Mouse (Mus musculus): ENCODE measurements around the gene Hbq1a.
A peak's percentile ranks its signal among the peaks of the same experiment; 100 is the strongest.
"Not testable (repeated sequence)": the region's sequence is repeated elsewhere in the genome, so short reads cannot be mapped to it uniquely, and the experiment has no call there.

Gene Hbq1a

DNA sequence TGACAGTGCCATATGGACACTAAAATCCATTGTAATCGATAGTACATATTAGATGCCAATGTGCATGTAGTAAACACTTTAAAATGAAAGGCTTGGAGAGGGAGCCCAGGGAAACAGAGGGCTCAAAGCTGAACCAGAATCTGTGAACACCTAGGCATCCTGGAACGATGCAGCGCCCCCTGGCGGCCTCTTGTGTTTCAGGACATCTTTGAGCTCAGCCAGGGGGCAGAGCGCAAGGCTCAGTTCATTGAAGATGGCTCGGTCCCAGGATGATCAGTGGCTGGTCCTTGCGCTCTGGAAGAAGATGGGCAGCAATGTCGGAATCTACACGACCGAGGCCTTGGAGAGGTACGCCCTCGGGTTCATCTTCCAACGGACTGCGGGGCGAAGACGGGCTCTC, at the start of gene Hbq1a:
TSS of gene Hbq1a (plus strand) at position 205 of the 400 bp plus-strand sequence.
- peak; percentile 69 for DNase-seq

DNA sequence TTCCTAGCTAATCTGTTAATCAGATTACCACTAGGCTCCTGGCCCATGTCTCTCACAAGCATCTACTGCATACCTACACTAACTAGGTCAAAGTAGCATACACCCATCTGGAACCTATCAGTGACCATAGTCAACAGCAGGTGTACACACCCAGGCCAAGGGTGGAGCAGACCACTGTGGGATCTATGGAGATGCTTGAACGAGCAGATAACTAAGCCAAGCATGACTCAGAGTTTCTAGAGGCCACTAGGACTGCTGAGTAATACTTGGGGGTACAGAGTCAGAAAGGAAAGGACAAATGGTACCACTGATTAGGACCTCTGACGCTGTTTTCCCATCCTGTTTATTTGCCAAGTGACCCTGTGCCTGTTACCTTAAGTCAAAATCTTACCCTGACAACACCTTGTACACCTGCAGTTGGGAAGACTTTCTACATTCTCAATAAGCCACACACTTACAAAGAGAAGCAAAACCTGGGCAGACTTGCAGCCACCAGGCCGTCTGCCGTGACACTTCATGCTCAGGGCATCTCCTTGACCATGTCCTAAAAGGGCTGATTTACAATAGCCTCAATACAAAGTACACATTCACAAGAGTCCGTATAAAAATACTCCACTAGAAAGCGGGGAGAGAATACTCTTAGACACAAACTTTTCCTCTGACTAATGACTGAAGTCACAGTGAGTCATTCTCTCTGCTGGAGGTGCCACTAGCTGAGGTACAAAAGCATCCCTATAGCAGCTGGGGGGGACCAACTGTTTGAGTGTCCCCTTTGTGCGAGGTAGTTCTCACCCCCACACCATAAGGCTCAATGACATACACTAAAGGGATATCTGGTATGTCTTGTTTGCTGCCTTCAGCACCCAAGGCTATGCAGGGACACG, 48.7 kb upstream of the Hbq1a start:
- no peak for DNase-seq

DNA sequence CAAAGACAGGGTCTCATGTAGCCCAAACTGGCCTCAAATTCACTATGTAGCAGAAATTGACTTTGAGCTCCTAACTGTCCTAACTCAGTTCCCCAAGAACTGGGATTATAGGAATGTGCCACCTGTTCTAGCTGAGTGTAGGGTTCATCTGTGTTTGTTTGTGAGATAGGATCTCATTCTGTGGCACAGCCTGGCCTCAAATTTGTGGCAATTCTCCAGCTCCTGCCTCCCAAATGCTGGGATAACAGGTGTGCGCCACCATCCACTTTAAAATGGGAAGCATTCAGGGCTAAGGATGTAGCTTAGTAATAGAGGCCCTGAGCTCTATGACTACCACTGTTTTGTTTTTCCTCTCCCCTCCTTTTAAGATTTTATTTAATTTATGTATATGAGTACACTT, 46.7 kb upstream of the Hbq1a start:
- DNase-seq, result no peak

DNA sequence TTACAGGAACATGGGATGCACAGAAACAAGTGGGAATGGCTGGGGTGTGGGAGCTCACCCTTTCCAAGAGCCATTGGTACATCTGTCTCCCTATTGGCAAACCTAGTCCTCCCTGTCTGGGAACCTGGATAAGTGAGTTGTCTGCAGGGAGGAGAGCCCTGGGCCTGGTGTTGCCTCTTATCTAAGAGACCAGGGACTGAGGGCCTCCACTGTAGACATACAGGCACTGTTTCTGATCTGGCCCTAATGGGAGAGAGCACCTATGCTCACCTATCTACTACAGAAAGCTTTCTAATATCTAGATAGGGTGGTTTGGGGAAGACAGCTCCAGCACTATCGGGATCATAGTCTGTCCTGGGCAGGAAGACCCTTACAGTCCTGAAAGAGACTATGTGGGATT, 43.7 kb upstream of the Hbq1a start:
- DNase-seq, result no peak

DNA sequence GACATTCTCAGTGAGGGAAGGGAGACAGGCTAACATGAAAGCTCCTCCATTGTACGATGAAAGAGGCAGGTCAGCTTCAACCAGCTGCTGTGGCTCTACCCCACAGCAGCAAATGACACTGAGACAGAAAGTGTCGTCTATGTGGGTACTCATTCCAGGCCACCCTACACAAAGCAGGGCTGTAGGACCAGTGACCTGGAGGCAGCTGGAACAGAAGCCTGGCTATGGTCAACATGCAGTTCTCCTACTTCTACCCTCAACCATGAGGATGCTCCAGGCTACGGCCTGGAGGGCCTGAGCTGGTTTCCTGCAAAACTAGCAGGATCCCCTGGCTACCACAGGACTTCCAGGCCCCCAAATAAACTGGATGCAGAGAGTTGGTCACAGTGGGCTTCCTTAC, 43.3 kb upstream of the Hbq1a start:
- DNase-seq, result no peak

DNA sequence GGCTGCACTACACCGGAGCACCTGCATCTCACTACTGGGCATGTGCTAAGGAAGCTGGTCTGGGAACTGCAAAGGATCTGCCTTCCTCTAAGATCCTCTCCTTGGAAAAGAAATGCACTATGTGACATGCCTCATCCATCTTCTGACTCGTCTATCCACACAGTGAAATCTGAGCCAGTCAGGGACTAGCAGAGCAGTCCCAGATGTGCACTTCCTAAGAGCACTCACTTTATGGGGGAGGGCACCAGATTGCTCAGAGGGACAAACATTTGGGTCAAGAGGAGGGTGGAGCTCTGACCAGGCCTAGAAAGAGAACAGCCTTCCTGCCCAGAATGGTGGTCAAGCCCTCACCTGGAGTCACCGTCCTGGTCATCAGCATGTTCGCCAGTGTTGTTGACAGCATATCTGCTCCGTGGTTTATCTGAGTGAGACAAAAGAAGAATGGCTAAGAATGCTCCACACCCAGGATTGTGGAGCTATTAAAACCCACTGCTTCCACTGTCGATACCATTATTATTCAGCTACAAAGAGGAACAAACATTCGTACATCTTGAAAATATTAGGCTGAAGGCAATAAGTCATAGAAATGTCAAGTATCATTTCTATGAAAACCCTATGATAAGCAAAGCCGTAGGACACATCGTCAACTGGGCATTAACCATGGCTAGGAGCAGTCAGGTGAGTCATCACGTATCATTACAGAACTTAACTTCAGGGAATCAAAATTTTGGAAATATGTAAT, 37.0 kb upstream of the Hbq1a start:
- DNase-seq, result no peak

DNA sequence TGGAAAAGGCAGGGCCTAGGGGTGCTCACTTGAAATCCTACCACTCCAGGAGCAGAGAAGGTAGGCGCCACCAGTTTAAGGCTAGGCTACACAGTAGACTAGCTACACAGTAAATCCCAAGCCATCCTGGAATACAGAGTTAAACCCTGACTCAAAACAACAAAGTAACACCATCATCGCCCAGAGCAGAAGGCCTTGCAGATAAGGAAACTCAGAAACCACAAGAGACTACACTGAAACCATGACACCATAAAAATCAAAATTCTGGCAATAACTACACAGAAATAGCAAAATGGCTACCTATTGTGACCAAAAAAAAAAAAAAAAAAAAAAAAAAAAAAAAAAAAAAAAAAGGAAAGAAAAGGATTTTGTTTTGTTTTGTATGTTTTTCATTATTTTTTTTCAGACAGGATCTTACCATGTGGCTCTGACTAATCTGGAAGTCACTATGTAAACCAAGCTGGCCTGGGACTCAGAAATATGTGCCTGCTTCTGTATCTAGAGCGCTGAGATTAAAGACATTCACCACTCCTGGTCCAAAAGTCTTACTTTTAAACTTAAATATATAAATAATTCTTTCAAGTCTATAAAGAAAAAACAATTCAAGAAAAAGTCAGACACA, 34.6 kb upstream of the Hbq1a start:
- no peak for DNase-seq

DNA sequence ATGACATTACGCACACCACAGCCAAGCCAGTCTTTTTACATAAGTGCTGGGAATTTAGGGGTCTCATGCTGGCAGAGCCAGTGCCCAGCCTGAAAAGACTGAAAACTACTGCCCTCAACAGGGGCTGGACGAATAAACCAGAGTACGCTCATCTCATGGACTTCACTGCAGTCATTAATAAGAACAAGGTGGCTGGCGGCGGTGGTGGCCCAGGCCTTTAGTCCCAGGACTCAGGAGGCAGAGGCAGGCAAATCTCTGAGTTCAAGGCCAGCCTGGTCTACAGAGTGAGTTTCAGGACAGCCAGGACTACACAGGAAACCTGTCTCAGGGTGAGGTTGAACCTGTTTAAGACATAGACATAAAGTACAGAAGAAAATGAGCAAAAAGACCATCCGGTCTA, 33.7 kb upstream of the Hbq1a start:
- no peak for DNase-seq

DNA sequence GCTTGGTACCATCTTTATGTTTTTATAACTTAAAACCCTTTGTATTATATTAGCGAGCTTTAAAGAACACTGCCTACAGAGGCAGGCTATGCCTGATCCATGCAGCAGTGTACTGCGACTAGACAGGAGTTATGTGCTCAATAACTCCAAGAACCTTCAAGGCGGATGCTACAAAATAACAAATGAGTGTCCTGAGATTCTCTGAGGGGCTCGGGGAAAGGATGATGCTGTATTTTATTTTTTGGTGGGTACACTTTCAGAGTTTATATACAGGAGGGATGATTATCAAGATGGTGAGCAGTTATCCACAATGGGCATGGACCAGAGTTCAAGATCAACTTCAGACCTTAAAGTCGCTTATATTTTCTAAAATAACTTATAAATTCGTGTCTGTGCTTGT, 33.1 kb upstream of the Hbq1a start:
- DNase-seq, result no peak

DNA sequence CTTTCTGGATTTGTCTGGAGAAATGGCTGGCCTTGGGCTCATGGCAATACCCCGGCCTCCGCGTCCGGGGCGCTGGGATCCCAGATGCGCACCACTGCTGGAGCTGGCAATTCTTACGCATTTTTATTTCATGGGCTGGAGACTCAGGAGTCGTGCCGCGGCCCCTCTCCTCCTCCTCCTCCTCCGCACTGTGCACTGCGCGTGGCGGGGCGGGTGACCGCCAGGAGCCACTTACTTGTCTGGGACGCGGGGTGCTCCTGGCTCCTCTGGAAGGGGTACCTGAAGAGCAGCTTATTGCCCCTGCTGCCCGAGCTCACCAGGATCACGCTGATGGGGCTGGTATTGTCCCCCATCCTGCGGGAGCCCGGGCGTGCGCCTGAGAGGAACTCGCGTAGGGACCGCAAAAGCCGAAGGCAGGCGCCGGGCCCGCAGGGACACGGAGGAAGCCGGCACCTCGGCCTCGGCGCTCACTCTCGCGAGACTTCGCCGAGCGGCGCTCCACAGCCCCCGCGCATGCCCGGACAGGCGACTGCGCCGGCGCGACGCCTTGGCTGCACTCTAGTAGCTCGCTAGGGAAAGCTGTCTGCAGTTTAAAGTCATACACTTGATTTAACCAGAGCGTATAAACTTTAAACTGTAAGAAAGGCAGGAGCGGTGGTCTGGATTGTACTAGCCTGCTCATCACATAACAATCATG, 32.5 kb upstream of the Hbq1a start, which contains the start of gene Nprl3:
TSS of gene Nprl3 (minus strand) at position 520 of the 697 bp plus-strand sequence.
- peak; percentile 98 for DNase-seq

DNA sequence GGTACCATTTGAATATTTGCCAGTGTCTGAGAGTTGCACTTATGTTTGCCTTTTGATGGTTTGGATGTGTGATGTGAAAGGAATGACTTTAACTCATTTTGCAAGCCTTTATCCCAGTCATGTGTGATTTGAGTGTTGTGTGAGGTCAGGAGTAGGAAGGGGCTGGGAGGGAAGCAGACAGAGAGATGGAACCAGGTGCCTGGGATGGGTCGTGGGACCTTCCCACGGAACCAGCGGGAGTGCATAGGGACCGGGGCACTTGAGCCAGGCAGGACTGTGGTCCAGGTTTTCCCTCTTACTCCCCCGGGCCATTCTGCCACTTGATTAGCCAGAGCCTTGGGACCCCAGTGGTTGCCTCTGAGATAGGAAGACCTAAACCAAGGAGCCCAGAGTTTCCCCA, 31.9 kb upstream of the Hbq1a start:
- no peak for DNase-seq

DNA sequence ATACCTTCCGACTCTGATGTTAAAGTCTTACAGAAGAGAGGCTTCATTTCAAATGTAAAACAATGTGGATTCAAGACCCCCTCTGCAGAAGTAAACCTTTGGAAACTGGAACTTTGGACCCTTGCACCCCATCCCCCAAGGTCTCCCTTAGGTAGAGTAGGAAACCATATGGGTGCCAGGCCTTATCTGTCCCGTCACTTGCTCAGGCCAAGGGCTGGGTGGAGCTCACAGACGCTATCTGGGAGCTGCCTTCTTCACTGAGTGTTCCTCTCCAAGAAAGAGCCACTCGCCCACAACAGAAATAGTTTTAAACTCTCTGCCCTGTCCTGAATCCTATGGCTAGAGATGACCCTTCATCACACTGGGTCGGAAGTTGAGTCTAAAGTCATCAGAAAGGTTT, 30.9 kb upstream of the Hbq1a start:
- DNase-seq, result no peak

DNA sequence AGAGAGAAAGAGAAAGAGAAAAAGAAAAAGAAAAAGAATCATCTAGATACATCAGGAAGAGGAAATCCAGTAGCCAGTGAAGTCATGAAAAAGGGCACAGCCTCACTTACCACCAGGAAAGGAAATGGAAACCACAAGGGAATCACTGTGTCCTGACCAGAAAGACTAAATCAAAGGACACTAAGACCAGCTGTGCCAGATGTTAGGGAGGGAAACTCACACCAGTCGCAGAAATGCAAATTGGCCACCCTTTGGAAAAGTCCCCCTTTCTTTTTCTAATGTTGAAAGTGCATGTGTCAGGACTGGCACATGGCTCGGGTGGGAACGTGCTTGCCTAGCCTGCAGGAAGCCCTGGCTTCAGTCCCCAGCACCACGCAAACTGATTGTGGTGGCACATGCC, 28.7 kb upstream of the Hbq1a start:
- no peak for DNase-seq

DNA sequence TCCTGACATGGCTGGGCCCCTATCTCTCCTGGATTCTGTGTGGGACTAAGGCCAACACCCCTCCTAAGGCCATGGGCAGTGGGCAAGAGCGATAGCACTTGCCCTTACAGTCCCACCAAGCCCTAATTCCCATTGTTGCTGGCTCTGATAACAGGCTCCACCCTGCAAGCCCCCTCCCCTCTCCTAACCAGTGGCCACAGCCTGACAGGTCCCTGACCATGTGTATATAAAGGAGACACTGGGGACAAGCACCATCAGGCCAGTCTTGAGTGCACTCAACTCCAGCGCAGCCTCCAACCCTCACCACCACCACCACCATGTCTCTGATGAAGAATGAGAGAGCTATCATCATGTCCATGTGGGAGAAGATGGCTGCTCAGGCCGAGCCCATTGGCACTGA, 23.5 kb upstream of the Hbq1a start, which contains the start of gene Hba-x:
TSS of gene Hba-x (plus strand) at position 54 of the 400 bp plus-strand sequence.
- no peak for DNase-seq

DNA sequence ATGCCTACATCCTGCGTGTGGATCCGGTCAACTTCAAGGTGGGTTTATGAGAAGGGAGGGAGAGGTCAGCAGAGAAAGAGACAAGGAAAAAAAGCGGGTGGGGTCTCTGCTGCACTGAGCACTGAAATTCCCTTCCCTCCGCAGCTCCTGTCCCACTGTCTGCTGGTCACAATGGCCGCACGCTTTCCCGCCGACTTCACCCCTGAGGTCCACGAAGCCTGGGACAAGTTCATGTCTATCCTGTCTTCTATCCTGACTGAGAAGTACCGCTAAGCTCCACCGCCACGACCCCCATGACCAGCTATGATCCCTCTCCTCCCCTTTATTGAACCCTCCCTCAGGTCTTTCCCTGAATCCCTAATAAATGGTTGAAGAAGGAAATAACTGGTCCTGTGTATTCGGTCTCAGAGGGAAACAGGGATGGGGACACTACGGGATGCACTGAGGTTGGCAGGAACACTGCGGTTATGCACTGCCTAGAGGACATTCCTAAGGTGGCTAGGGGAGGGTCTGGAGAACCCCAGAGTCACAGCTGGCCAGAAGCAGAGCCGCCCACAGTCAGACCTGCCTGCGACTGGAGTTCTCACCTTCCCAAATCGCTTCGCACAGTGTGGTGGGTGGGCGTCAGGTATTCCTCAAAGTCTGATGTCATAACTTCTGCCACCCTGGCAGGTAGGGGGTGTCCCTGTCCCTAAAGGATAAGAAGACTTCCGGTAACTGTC, 22.0 kb upstream of the Hbq1a start:
- DNase-seq, result no peak

DNA sequence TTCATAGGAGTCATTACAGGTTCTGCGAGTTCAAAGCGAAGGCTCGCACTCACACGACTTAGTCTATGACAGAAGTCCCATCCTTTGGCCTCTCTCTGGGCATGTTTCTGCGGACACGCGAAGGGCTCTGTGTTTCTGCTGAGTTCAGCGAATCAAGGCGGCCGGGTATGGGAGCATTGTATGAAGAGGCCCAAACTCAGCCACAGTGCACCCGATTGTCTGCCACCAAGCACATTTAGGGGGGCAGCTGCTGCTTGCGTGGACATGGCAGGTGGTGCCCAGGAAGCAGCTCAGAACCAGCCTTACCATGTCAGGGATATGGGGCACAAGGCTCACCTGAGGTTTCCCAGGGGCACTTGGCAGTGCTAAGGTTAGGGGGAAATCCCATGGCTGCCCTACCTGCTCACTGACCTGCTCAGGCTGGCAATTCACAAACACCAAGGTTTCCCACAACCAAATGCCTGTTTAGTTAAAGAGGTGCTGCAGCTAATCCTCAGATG, 21.4 kb upstream of the Hbq1a start:
- no peak for DNase-seq

DNA sequence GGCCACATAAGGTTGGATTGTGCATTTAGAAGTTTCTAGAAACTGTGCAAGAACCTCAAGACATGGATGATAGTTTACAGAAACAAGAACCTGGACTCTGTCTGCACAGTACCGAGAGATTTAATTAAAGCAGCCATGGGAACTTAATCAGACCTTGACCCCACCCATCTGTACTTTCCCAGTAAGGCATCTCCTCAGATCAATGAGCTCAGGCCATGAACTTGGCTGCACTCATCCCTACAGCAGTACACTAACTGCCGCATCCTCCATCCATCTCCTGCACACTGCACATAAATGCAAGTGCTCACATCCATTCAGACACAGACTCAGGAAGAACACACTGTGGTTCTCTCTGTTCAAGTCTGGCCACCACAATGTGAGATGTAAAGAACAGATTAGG, 19.2 kb upstream of the Hbq1a start:
- no peak for DNase-seq

DNA sequence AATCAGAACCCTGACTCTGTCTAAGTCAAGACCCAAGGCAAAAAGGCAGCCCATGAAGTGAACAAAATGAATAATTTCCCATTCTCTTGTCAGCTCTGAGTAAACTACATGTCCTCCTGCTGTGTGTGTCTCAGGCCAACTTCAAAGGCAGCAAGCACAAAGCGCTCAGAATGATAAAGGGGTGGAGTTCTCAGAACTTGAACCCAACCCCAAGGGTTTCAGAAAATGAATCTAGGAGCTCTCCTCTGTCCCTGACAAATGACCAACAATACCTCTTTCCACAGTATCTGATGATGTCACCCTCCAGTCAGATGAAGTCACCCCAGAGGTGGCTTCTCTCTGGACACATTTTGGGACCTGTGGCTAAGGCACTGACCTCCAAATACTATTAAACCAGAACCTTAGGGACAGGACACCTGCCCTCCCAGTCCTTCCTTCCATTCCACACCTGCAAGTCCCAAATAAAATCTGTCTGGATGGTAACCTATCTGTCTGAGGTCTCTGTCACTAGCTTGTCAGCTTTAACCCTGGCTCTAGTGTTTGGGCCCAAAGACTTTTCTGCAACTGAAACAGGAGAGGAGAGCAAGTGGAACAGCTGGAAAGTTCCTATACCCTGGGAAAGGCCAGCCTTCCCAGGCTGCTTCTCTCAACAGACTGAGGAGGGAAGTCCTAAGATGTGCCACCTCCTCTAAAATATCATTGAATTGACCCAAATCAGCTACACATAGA, 18.3 kb upstream of the Hbq1a start:
- DNase-seq, result no peak

DNA sequence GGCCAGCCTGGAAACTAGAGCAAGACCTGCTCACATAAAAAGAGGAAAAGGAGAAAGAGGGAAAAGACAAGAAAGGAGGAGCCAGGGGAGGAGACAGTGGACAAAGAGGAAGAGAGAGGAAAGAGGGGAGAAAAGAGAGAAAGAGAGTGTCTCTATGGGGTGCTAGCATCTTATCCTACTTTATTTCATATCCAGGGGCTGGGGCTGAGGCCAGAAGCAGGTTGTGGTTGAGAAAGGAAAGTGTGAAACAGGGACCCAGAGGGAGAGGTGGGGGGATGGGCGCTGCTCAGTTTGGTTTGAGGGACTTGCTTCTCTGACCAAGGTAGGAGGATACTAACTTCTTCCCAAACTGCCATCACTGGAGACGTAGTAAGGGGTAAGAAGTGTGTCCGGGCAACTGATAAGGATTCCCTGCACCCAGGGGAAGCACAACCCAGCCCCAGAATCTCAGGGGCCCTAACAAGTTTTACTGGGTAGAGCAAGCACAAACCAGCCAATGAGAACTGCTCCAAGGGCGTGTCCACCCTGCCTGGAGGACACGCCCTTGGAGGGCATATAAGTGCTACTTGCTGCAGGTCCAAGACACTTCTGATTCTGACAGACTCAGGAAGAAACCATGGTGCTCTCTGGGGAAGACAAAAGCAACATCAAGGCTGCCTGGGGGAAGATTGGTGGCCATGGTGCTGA, 16.6 kb upstream of the Hbq1a start, which contains the start of gene Hba-a1:
TSS of gene Hba-a1 (plus strand) at position 421 of the 687 bp plus-strand sequence.
- not testable (repeated sequence) for DNase-seq

DNA sequence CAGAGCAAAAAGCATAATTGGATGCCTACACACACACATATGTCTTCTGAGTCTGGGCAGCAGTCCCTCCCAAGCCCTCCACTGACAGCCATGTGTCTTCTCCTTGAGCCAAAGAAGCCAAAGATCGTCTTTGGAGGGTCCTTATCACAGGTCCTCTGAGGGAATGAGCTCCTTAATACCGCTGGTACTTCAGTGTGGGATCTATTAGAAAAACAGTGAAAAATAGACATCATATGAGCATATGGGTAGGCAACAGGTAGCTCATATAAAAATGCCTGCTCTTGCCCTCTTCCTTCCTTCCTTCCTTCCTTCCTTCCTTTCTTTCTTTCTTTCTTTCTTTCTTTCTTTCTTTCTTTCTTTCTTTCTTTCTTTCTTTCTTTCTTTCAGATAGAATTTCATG, 15.3 kb upstream of the Hbq1a start:
- DNase-seq, result not testable (repeated sequence)
